Mouse (Mus musculus) lung, embryonic 15.5 days (tissue): ENCODE measurements around the gene Tspan12. TPM values are rescaled to one million over a fixed set of nuclear protein-coding genes. Genes with fewer than 3 reads are reported as not detected.

Experiments used
- ATAC-seq: fragments of 200-750 bp; cut with Nextera tagmentation; 2 replicates; pipeline ENCODE4 v1.8.0; 2017; ENCODE audit warnings: moderate number of reproducible peaks, borderline replicate concordance; ENCODE audit not compliant: low FRiP score, low TSS enrichment; ENCODE audit errors: extremely low read depth
- H3K27ac ChIP-seq: fragments of 300-500 bp; sonication (generic); 2 replicates; pipeline ENCODE4 v1.5.1; 2015; ENCODE audit warnings: moderate library complexity, mild to moderate bottlenecking, inconsistent platforms
- H3K27me3 ChIP-seq: fragments of 300-500 bp; sonication (generic); 2 replicates; pipeline ENCODE4 v1.6.1; 2015; ENCODE audit warnings: inconsistent platforms
- H3K36me3 ChIP-seq: fragments of 300-500 bp; sonication (generic); 2 replicates; pipeline ENCODE4 v1.6.1; 2015; ENCODE audit warnings: inconsistent platforms
- H3K4me1 ChIP-seq: fragments of 300-500 bp; sonication (generic); 2 replicates; pipeline ENCODE4 v1.6.1; 2015; ENCODE audit warnings: inconsistent platforms
- H3K4me2 ChIP-seq: fragments of 300-500 bp; sonication (generic); 2 replicates; pipeline ENCODE4 v1.6.1; 2015; ENCODE audit warnings: inconsistent platforms, mild to moderate bottlenecking, moderate library complexity
- H3K4me3 ChIP-seq: fragments of 300-500 bp; sonication (generic); 2 replicates; pipeline ENCODE4 v1.5.1; 2015; ENCODE audit warnings: mild to moderate bottlenecking, inconsistent platforms
- H3K9ac ChIP-seq: fragments of 300-500 bp; sonication (generic); 2 replicates; pipeline ENCODE4 v1.6.1; 2015; ENCODE audit warnings: inconsistent platforms
- H3K9me3 ChIP-seq: fragments of 300-500 bp; sonication (generic); 2 replicates; pipeline ENCODE4 v1.6.1; 2016; ENCODE audit warnings: inconsistent platforms
- WGBS: fragments of 180-500 bp; shearing (Covaris S2); methylation state at CpG from one replicate; pipeline ENCODE4 v1.1.7; 2015; 5-methylcytosine and 5-hydroxymethylcytosine counted together
- polyA plus RNA-seq: library from polyadenylated mRNA; unstranded; fragments of >200 nt; fragmentation: Nextera tagmentation; extraction: Ambion mirVana; gene quantifications from 2 replicates; pipeline ENCODE4 v1.2.1, GENCODE M21; 2015

Gene Tspan12
- polyA plus RNA-seq, 1 experiment from 2014 or later, result 56.2 TPM

DNA sequence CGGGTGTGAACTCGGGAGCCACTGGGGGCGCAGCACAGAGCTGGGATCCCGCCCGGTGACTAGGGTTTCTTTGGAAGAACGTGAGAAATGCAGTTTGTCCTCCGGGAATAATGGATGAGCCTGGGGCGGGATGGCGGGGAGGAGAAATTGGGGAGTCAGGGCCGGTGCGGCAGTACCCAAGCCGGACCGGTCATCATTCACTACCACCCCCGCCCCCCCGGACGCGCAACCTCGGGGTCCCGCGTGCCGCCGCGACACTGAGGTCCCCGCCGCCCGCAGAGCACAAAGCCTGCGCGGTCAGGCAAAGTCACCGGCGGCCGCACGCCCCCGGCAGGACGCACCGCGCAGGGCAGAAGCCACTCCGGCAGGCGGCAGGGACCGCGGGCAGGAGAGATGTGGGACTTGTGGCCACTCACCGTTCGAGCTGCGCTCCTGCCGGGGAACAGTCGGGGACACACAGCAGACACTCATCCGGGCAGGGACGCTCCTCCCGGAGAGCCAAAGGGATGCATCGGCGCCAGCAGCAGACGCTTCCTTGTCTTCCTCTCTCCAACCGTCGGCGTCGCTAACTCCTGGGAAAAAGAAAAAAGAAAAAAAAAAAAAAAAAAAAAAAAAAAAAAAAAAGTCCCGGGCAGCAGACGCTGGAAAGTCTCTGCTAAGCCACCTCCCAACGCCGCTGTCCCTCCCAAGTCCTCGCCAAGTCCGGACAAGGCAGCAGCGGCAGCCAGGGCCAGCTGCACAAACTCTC, 545 bp downstream of the Tspan12 start:
- peak; percentile 93 for ATAC-seq
- under 1% methylated on average over 58 of the region's 62 CpGs for WGBS
- Histone ChIP-seq H3K9ac (peak overlapping the region; percentile 87), H3K27ac (peak overlapping the region; percentile 96), H3K4me3 (peak overlapping the region; percentile 87), H3K4me1 (peaks cover 20% of the 10 kb centered on the region), H3K27me3 (no peaks in the 10 kb centered on the region), H3K4me2 (peak overlapping the region; percentile 85), H3K9me3 (no peaks in the 10 kb centered on the region), H3K36me3 (no peaks in the 10 kb centered on the region)

DNA sequence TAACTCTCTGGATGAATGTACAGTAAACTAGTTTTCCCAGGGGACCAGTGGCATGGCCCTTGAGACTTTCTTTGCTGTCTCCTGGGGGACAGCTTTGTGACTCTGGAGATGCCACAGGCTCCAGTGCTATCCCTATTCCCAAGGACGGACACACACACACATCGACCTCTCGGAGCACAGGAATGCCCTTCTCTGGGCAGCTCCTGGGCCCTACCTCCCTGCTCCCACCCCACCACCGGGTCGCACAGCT, 1.0 kb downstream of the Tspan12 start:
- peaks cover 20% of the 10 kb centered on the region for H3K4me1 ChIP-seq
- H3K27me3 ChIP-seq, result no peaks in the 10 kb centered on the region
- peak overlapping the region; percentile 96 for H3K27ac ChIP-seq
- no peaks in the 10 kb centered on the region for H3K9me3 ChIP-seq
- H3K4me2 ChIP-seq, result peak overlapping the region; percentile 85
- H3K36me3 ChIP-seq, result no peaks in the 10 kb centered on the region
- peak overlapping the region; percentile 87 for H3K4me3 ChIP-seq
- peak overlapping the region; percentile 87 for H3K9ac ChIP-seq
- WGBS, result 0% methylated on average over 5 of the region's 5 CpGs
- peak; percentile 89; the same call in 1 of the 2 replicates for ATAC-seq

DNA sequence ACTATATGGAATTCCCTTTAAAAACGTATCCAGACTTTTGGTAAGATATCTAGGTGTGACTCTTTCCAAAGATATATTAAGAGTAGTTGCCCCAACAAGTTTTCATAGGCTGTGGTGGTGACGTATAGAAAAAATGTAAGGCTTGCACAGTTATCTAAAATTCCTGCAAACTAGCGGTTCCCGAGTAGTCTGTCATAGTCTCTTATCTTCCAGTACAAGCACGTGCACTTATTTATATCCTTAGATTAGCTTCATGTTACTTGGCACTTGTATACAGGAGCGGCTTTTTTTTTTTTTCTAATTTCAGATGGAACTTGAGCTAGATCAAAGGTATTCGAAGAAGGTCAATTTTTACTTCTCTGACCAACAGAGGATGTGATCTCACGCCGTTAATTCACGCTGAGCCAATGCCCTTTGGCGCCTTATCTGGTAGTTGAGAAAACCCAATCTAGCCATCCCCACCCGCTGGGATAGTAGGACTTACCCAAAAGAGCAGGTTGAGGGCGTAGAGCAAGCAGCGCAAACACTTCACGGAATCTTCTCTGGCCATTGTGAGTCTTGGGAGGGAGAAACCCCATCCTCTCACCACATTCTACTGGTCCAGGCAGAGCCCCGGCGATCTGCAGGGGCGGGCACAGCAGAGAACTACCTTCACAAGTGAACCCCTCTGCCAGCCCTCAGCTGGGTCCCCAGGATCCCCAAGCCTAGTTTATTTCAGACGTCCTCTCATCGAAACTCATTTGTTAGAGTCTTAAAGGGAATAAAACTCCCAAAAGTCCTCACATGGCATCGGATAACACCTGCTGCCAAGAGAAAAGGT, 1.6 kb downstream of the Tspan12 start:
- 10% methylated on average over 21 of the region's 21 CpGs for WGBS
- H3K4me2 ChIP-seq, result peak overlapping the region; percentile 85
- no peaks in the 10 kb centered on the region for H3K27me3 ChIP-seq
- peaks cover 16% of the 10 kb centered on the region for H3K4me1 ChIP-seq
- 0 out of 2 replicates have a peak, but pooled peaks cover 4% of the 10 kb centered on the region for H3K36me3 ChIP-seq
- ATAC-seq, result no peak
- H3K9me3 ChIP-seq, result no peaks in the 10 kb centered on the region
- peak overlapping the region; percentile 96 for H3K27ac ChIP-seq
- peak overlapping the region; percentile 87; the same call in 1 of the 2 replicates for H3K9ac ChIP-seq
- H3K4me3 ChIP-seq, result peak overlapping the region; percentile 87

DNA sequence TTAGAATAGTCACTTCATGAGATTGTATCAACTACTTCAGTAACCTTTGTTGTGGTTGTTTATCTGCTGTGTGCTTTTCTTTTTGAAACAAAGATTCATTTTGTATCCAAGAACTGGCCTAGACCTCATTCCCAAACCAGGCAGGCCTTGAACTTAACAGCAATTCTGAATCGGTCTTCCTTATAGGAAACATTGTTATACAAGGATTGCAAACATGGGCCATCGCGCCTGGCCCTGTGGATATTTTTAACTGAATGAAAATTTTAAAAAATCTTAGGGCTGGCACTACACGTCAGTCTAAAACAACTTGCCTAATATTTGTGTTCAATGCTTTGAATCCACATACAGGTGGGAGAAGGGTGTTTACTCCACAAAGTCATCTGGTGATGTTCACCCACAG, 3.5 kb downstream of the Tspan12 start:
- 94% methylated on average over 4 of the region's 4 CpGs for WGBS
- Histone ChIP-seq H3K4me2 (no peak overlapping the region), H3K9me3 (no peaks in the 10 kb centered on the region), H3K27ac (no peak overlapping the region), H3K9ac (no peak overlapping the region), H3K27me3 (no peaks in the 10 kb centered on the region), H3K4me3 (no peak overlapping the region), H3K4me1 (peaks cover 15% of the 10 kb centered on the region), H3K36me3 (0 out of 2 replicates have a peak, but pooled peaks cover 6% of the 10 kb centered on the region)
- ATAC-seq, result no peak

DNA sequence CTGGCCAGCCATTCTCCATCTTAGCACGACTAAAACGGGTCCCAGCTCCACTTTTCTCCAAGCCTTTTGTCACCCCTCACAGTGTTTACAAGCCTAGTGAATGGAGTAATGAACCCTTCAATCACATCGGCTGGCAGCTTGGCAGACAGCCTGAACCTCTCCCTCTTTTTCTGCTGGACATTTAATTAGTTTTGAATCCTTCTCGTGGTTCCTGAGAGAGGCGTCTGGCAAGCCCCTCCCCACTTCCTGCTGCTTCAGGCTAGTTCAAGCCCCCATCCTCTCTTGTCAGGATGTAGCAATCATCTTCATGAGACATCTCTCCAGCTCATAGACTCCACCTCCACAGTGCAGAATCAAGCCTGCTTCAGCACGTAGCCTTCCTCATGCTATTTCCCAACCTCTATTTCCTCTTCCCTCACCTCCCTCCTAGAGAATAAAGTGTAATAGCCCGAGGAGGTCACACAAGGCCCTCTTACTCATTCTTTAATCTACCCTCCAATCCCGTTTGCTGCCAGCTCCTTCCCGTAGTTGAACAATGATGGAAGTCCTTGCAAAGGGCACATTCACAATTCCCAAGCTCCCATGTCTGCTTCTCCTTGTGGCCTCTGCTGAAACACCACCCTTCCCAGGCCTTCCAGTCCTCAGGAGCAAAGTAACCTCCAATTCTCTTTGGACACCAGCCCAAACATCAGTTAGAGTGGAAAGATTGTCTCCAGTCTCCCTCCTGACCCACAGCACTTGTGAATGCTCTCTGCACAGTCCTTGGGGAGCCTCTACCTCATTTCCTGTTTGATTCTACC, 12.1 kb downstream of the Tspan12 start:
- no peak overlapping the region for H3K9ac ChIP-seq
- H3K9me3 ChIP-seq, result no peaks in the 10 kb centered on the region
- peaks cover 12% of the 10 kb centered on the region for H3K4me1 ChIP-seq
- ATAC-seq, result peak; percentile 87; the same call in 1 of the 2 replicates
- no peak overlapping the region for H3K4me3 ChIP-seq
- 13% methylated on average over 9 of the region's 9 CpGs for WGBS
- peak overlapping the region; percentile 59 for H3K27ac ChIP-seq
- H3K4me2 ChIP-seq, result peak overlapping the region; percentile 33; the same call in 1 of the 2 replicates
- peaks cover 8% of the 10 kb centered on the region; the same call in 1 of the 2 replicates for H3K36me3 ChIP-seq
- H3K27me3 ChIP-seq, result no peaks in the 10 kb centered on the region

DNA sequence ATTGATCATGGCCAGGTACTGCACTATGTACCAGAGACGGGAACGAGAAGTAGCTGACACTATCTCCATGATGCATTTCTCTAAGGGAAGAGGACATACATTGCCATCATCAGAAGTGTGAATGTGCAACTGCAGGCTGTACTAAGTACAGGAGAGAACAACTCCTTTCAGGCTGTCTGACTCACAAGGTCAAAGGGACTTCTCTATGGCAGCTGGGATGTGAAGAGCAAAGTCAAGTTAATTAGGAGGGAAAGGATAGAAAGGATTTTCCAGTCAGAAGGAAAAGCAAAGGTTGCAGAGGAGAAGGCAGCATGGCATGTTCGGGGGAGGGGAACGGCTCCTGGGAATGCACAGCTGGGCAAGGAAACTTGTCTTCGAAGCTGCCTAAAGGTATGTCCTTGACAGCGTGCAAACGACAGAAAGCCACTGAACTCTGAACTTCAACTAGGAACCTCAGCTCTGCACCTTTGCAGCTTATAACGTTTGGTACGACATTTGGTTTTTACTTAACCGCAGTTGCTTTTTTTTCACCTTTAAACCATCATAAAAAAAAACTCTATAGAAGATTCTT, 13.0 kb downstream of the Tspan12 start:
- peaks cover 9% of the 10 kb centered on the region; the same call in 1 of the 2 replicates for H3K36me3 ChIP-seq
- no peak for ATAC-seq
- H3K9ac ChIP-seq, result no peak overlapping the region
- no peaks in the 10 kb centered on the region for H3K9me3 ChIP-seq
- 37% methylated on average over 10 of the region's 10 CpGs for WGBS
- H3K4me1 ChIP-seq, result peaks cover 12% of the 10 kb centered on the region
- no peak overlapping the region for H3K27ac ChIP-seq
- no peak overlapping the region for H3K4me2 ChIP-seq
- no peaks in the 10 kb centered on the region for H3K27me3 ChIP-seq
- H3K4me3 ChIP-seq, result no peak overlapping the region

DNA sequence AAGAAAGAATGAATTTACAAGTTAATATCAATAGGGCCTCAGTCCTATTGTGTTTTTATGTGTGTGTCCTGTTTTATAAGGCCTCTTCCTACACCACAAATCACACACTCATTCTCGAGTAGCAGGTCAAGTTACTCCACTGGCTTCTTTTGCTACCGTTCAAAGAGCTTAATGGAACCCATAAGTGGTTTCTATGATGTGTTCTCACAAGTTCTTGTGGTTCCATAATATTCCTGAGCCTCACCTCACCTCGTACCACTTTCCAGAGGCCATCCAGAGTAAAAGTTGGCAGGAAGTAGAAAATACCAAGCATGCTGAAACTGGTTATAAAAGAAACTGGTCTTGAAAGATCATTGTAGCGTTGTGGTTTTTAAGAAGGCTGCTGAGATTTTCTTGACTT, 18.8 kb downstream of the Tspan12 start:
- Histone ChIP-seq H3K9me3 (no peaks in the 10 kb centered on the region), H3K4me3 (no peak overlapping the region), H3K9ac (no peak overlapping the region), H3K27me3 (no peaks in the 10 kb centered on the region), H3K4me2 (no peak overlapping the region), H3K27ac (no peak overlapping the region), H3K36me3 (peaks cover 11% of the 10 kb centered on the region; the same call in 1 of the 2 replicates), H3K4me1 (no peaks in the 10 kb centered on the region)
- no peak for ATAC-seq
- WGBS, result 72% methylated on average over 4 of the region's 4 CpGs

DNA sequence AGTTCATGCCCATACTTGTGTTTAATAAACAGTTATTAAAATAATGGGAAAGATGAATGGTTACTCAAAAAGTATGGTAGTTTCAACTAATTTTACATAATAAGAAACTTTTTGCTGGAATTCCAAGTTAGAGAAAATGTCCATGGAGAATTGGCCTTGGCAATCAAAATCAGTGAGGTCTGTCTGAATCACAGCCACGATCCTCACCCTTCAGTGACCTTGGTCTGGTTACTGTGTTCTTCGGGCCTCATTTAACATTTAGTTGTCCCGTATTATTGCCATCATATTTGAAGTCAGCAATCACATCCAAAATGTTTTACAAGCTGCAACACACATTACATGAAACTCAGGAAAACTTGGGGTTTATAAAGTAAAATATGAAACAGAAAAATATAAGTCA, 20.4 kb downstream of the Tspan12 start:
- WGBS, result 81% methylated on average over 3 of the region's 3 CpGs
- H3K9me3 ChIP-seq, result no peaks in the 10 kb centered on the region
- no peaks in the 10 kb centered on the region for H3K27me3 ChIP-seq
- H3K9ac ChIP-seq, result no peak overlapping the region
- no peak for ATAC-seq
- H3K36me3 ChIP-seq, result peaks cover 11% of the 10 kb centered on the region; the same call in 1 of the 2 replicates
- no peak overlapping the region for H3K27ac ChIP-seq
- no peaks in the 10 kb centered on the region for H3K4me1 ChIP-seq
- no peak overlapping the region for H3K4me3 ChIP-seq
- H3K4me2 ChIP-seq, result no peak overlapping the region

DNA sequence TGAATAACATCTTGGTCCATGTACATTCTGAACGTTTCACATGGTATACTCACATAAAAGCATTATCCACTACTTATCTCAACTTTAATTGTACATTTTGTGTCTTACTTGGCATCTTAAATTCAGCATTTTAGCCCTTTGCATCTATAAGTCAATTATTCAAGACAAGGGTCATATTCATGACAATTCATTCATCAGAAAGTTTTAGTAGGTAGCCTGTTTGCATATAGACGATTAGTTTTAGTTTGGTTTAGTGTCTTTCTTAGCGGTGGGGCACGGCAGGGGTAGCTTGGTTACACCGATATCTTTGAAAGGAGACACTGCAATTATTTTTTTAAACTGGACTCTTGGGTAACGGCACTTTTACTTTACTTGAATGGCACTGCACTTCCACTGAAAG, 21.4 kb downstream of the Tspan12 start:
- 74% methylated on average over 6 of the region's 6 CpGs for WGBS
- Histone ChIP-seq H3K4me3 (no peak overlapping the region), H3K27me3 (no peaks in the 10 kb centered on the region), H3K9ac (no peak overlapping the region), H3K4me2 (no peak overlapping the region), H3K4me1 (no peaks in the 10 kb centered on the region), H3K27ac (no peak overlapping the region), H3K36me3 (peaks cover 9% of the 10 kb centered on the region; the same call in 1 of the 2 replicates), H3K9me3 (no peaks in the 10 kb centered on the region)
- no peak for ATAC-seq

DNA sequence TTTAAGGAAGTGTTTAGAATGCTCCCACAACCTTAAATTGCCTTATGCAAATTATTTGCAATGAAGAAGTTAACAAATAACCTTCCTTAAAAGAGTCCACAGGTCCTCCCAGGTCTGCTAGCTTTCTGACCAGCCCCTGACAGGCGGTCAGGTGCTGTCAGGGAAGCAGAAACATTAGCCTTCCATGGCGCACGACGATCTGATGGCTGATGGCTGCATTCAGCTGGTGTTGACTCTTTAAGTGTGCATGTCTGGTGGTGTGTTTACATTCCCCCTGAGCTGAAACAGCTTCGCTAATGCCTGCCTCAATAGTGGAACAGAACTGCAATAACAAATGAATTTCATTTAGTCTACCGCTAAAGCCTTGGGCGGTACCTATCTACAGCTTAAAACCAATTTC, 22.4 kb downstream of the Tspan12 start:
- 56% methylated on average over 7 of the region's 7 CpGs for WGBS
- ATAC-seq, result no peak
- Histone ChIP-seq H3K27ac (no peak overlapping the region), H3K36me3 (peaks cover 3% of the 10 kb centered on the region; the same call in 1 of the 2 replicates), H3K4me3 (no peak overlapping the region), H3K9me3 (no peaks in the 10 kb centered on the region), H3K4me2 (no peak overlapping the region), H3K27me3 (no peaks in the 10 kb centered on the region), H3K4me1 (no peaks in the 10 kb centered on the region), H3K9ac (no peak overlapping the region)

DNA sequence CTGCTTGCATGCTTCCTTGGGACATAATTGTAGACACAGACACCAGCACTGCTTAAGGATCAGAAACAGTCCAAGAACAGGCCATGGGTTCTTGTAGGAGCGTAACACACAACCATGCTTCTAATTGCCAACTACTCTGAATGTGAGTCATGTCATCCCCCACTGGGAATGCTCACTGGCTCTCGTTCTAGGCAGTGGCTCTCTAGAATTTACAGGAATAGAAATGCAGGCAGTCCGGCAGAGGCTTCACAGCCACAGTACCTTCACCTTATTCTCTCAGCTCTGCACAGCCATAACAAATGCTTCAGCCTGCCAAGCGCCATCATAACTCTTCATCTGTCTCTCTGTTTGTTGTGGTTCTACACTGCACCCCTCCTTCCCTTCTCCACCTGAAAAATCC, 23.9 kb downstream of the Tspan12 start:
- H3K9me3 ChIP-seq, result no peaks in the 10 kb centered on the region
- no peaks in the 10 kb centered on the region for H3K36me3 ChIP-seq
- no peak overlapping the region for H3K27ac ChIP-seq
- H3K27me3 ChIP-seq, result no peaks in the 10 kb centered on the region
- H3K4me3 ChIP-seq, result no peak overlapping the region
- H3K9ac ChIP-seq, result no peak overlapping the region
- H3K4me2 ChIP-seq, result no peak overlapping the region
- H3K4me1 ChIP-seq, result peaks cover 4% of the 10 kb centered on the region
- 78% methylated on average over 4 of the region's 4 CpGs for WGBS
- no peak for ATAC-seq
